Mouse (Mus musculus): ENCODE measurements around the gene Tbc1d22a. TPM values are rescaled to one million over a fixed set of nuclear protein-coding genes. Genes with fewer than 3 reads are reported as not detected.

Tbc1d22a gene
- polyA plus RNA-seq, 1 experiment, result 30.5 TPM

- no peak for TF ChIP-seq TCF3 (IDR thresholded peaks at IDR 0.05; ENCODE audit: insufficient read length, low read depth)
- no peak for TF ChIP-seq CEBPB (IDR thresholded peaks at IDR 0.05; ENCODE audit: insufficient read depth, poor library complexity, severe bottlenecking)
- no peak for TF ChIP-seq MAX (IDR thresholded peaks at IDR 0.05; ENCODE audit: low read depth)
- no peak for TF ChIP-seq MYOG (IDR thresholded peaks at IDR 0.05; ENCODE audit: control insufficient read depth in 1 of 3, insufficient read depth in 1 of 3, insufficient read length in 2 of 3, low read depth in 2 of 3)
- no peak for TF ChIP-seq MYOD1 (IDR thresholded peaks at IDR 0.05; ENCODE audit: control insufficient read depth in 1 of 3, insufficient read length in 2 of 3, low read depth in 2 of 3)
- no peak for TF ChIP-seq POLR2A (IDR thresholded peaks at IDR 0.05; ENCODE audit: insufficient read length, low read depth)
- no peak for TF ChIP-seq POLR2AphosphoS2 (IDR thresholded peaks at IDR 0.05; ENCODE audit: insufficient read length, low read depth)
- TF ChIP-seq REST (IDR thresholded peaks at IDR 0.05; ENCODE audit: insufficient read depth, insufficient read length), result no peak
- no peak for TF ChIP-seq TCF12 (IDR thresholded peaks at IDR 0.05; ENCODE audit: insufficient read depth, poor library complexity, severe bottlenecking)
- TF ChIP-seq E2F4 (IDR thresholded peaks at IDR 0.05; ENCODE audit: insufficient read depth), result no peak
- no peak for TF ChIP-seq SRF (IDR thresholded peaks at IDR 0.05; ENCODE audit: control insufficient read depth, insufficient read length, low read depth)
- TF ChIP-seq USF1 (IDR thresholded peaks at IDR 0.05; ENCODE audit: low read depth), result no peak
- H3K27me3 ChIP-seq (ENCODE audit: control insufficient read depth, insufficient read depth, insufficient read length), result no peaks in the 10 kb centered on the region
- H3K36me3 ChIP-seq (ENCODE audit: control insufficient read depth, insufficient read depth), result no peaks in the 10 kb centered on the region
- no peaks in the 10 kb centered on the region for H3K79me2 ChIP-seq (ENCODE audit: control insufficient read depth, insufficient read depth)
- H3ac ChIP-seq (ENCODE audit: control insufficient read depth, insufficient read length), result no peak overlapping the region
- no peak overlapping the region for H3K4me2 ChIP-seq (ENCODE audit: low read depth)
- H3K4me3 ChIP-seq, result no peak overlapping the region
Observed at GRCm38 (mm10) chr15:86418436-86418835, 204.2 kb downstream of the Tbc1d22a start.

- H3K4me3 ChIP-seq, result no peak overlapping the region
- no peak overlapping the region for H3ac ChIP-seq (ENCODE audit: control insufficient read depth, insufficient read length)
- TF ChIP-seq MYOG (IDR thresholded peaks at IDR 0.05; ENCODE audit: control insufficient read depth in 1 of 3, insufficient read depth in 1 of 3, insufficient read length in 2 of 3, low read depth in 2 of 3) (no peak), SRF (IDR thresholded peaks at IDR 0.05; ENCODE audit: control insufficient read depth, insufficient read length, low read depth) (no peak), E2F4 (IDR thresholded peaks at IDR 0.05; ENCODE audit: insufficient read depth) (no peak), TCF12 (IDR thresholded peaks at IDR 0.05; ENCODE audit: insufficient read depth, poor library complexity, severe bottlenecking) (no peak), MAX (IDR thresholded peaks at IDR 0.05; ENCODE audit: low read depth) (no peak), REST (IDR thresholded peaks at IDR 0.05; ENCODE audit: insufficient read depth, insufficient read length) (no peak), CEBPB (IDR thresholded peaks at IDR 0.05; ENCODE audit: insufficient read depth, poor library complexity, severe bottlenecking) (no peak), MYOD1 (IDR thresholded peaks at IDR 0.05; ENCODE audit: control insufficient read depth in 1 of 3, insufficient read length in 2 of 3, low read depth in 2 of 3) (no peak), POLR2AphosphoS2 (IDR thresholded peaks at IDR 0.05; ENCODE audit: insufficient read length, low read depth) (no peak), POLR2A (IDR thresholded peaks at IDR 0.05; ENCODE audit: insufficient read length, low read depth) (no peak), TCF3 (IDR thresholded peaks at IDR 0.05; ENCODE audit: insufficient read length, low read depth) (no peak), USF1 (IDR thresholded peaks at IDR 0.05; ENCODE audit: low read depth) (no peak)
- no peak overlapping the region for H3K4me2 ChIP-seq (ENCODE audit: low read depth)
- H3K36me3 ChIP-seq (ENCODE audit: control insufficient read depth, insufficient read depth), result no peaks in the 10 kb centered on the region
- H3K27me3 ChIP-seq (ENCODE audit: control insufficient read depth, insufficient read depth, insufficient read length), result no peaks in the 10 kb centered on the region
- no peaks in the 10 kb centered on the region for H3K79me2 ChIP-seq (ENCODE audit: control insufficient read depth, insufficient read depth)
Observed at GRCm38 (mm10) chr15:86419620-86420019, 205.4 kb downstream of the Tbc1d22a start.

- Histone ChIP-seq H3K4me2 (ENCODE audit: low read depth) (no peak overlapping the region), H3K27me3 (ENCODE audit: control insufficient read depth, insufficient read depth, insufficient read length) (no peaks in the 10 kb centered on the region), H3K4me3 (no peak overlapping the region), H3ac (ENCODE audit: control insufficient read depth, insufficient read length) (no peak overlapping the region), H3K79me2 (ENCODE audit: control insufficient read depth, insufficient read depth) (no peaks in the 10 kb centered on the region), H3K36me3 (ENCODE audit: control insufficient read depth, insufficient read depth) (no peaks in the 10 kb centered on the region)
- TF ChIP-seq USF1 (IDR thresholded peaks at IDR 0.05; ENCODE audit: low read depth) (no peak), POLR2A (IDR thresholded peaks at IDR 0.05; ENCODE audit: insufficient read length, low read depth) (no peak), MYOG (IDR thresholded peaks at IDR 0.05; ENCODE audit: control insufficient read depth in 1 of 3, insufficient read depth in 1 of 3, insufficient read length in 2 of 3, low read depth in 2 of 3) (no peak), POLR2AphosphoS2 (IDR thresholded peaks at IDR 0.05; ENCODE audit: insufficient read length, low read depth) (no peak), REST (IDR thresholded peaks at IDR 0.05; ENCODE audit: insufficient read depth, insufficient read length) (no peak), SRF (IDR thresholded peaks at IDR 0.05; ENCODE audit: control insufficient read depth, insufficient read length, low read depth) (no peak), TCF3 (IDR thresholded peaks at IDR 0.05; ENCODE audit: insufficient read length, low read depth) (no peak), TCF12 (IDR thresholded peaks at IDR 0.05; ENCODE audit: insufficient read depth, poor library complexity, severe bottlenecking) (no peak), MYOD1 (IDR thresholded peaks at IDR 0.05; ENCODE audit: control insufficient read depth in 1 of 3, insufficient read length in 2 of 3, low read depth in 2 of 3) (no peak), MAX (IDR thresholded peaks at IDR 0.05; ENCODE audit: low read depth) (no peak), E2F4 (IDR thresholded peaks at IDR 0.05; ENCODE audit: insufficient read depth) (no peak), CEBPB (IDR thresholded peaks at IDR 0.05; ENCODE audit: insufficient read depth, poor library complexity, severe bottlenecking) (no peak)
Observed at GRCm38 (mm10) chr15:86422858-86423257, 208.6 kb downstream of the Tbc1d22a start.

GRCm38 (mm10) chr15:86423884-86424283, 209.6 kb downstream of the Tbc1d22a start:
- Histone ChIP-seq H3K4me3 (no peak overlapping the region), H3K36me3 (ENCODE audit: control insufficient read depth, insufficient read depth) (no peaks in the 10 kb centered on the region), H3K79me2 (ENCODE audit: control insufficient read depth, insufficient read depth) (no peaks in the 10 kb centered on the region), H3K4me2 (ENCODE audit: low read depth) (no peak overlapping the region), H3ac (ENCODE audit: control insufficient read depth, insufficient read length) (no peak overlapping the region), H3K27me3 (ENCODE audit: control insufficient read depth, insufficient read depth, insufficient read length) (no peaks in the 10 kb centered on the region)
- TF ChIP-seq USF1 (IDR thresholded peaks at IDR 0.05; ENCODE audit: low read depth) (no peak), MYOD1 (IDR thresholded peaks at IDR 0.05; ENCODE audit: control insufficient read depth in 1 of 3, insufficient read length in 2 of 3, low read depth in 2 of 3) (no peak), SRF (IDR thresholded peaks at IDR 0.05; ENCODE audit: control insufficient read depth, insufficient read length, low read depth) (no peak), MYOG (IDR thresholded peaks at IDR 0.05; ENCODE audit: control insufficient read depth in 1 of 3, insufficient read depth in 1 of 3, insufficient read length in 2 of 3, low read depth in 2 of 3) (no peak), POLR2A (IDR thresholded peaks at IDR 0.05; ENCODE audit: insufficient read length, low read depth) (no peak), E2F4 (IDR thresholded peaks at IDR 0.05; ENCODE audit: insufficient read depth) (no peak)
